15 mouse cellular contexts compared by ENCODE assay signal in genomic region chr15:8030643-8031042, GRCm38 (mm10).
DNase-seq lines count a peak whose midpoint lies in the region; ATAC-seq and TF ChIP-seq lines count a peak whose summit lies in the region.
"Had no signal": no experiment of that assay in that cellular context is flagged by ENCODE, and none has a peak within 500 bp of the region (broad histone marks: within the 10 kb centered on the region; RNA-seq: fewer than 3 reads in every experiment).

No protein-coding gene starts in this region.

- 89% methylated on average over 3 of the region's 3 CpGs for WGBS in liver, embryonic 11.5 days

- H3K36me3 ChIP-seq in liver, embryonic 11.5 days (ENCODE audit: control insufficient read depth, insufficient read depth, low read length) = no peaks in the 10 kb centered on the region
- H3K36me3 ChIP-seq: embryonic facial prominence, embryonic 15.5 days; lung, embryonic 15.5 days had no signal

- peak overlapping the region; percentile 52; the same call in 1 of the 2 replicates for H3K27ac ChIP-seq in layer of hippocampus, adult 2 months
- H3K27ac ChIP-seq in liver, embryonic 11.5 days (ENCODE audit: low read depth, low read length) = no peak overlapping the region
- H3K27ac ChIP-seq: lung, embryonic 15.5 days; midbrain, embryonic 12.5 days; neural tube, embryonic 13.5 days; stomach, postnatal 0 days had no signal

- H3K4me2 ChIP-seq in liver, embryonic 11.5 days = no peak overlapping the region
- H3K4me2 ChIP-seq: embryonic facial prominence, embryonic 15.5 days; lung, embryonic 15.5 days; midbrain, embryonic 12.5 days; neural tube, embryonic 13.5 days had no signal

- intact Hi-C loops in left cerebral cortex, postnatal 4 days (cut with DNase I) = no loop called here

- no peak overlapping the region for H3K9ac ChIP-seq in liver, embryonic 11.5 days (ENCODE audit: low read depth, low read length)
- H3K9ac ChIP-seq: embryonic facial prominence, embryonic 15.5 days; lung, embryonic 15.5 days; midbrain, embryonic 12.5 days; neural tube, embryonic 13.5 days had no signal

- no peak overlapping the region for H3K4me3 ChIP-seq in layer of hippocampus, adult 2 months
- H3K4me3 ChIP-seq in liver, embryonic 11.5 days (ENCODE audit: low read depth, low read length) = no peak overlapping the region
- H3K4me3 ChIP-seq: embryonic facial prominence, embryonic 15.5 days; lung, embryonic 15.5 days; midbrain, embryonic 12.5 days; neural tube, embryonic 13.5 days had no signal

- no peak for TF ChIP-seq CTCF in layer of hippocampus, adult 2 months (conservative IDR thresholded peaks at IDR 0.05)

- H3K27me3 ChIP-seq in liver, embryonic 11.5 days (replicated peaks; ENCODE audit: control insufficient read depth, insufficient read depth, low read length) = no peaks in the 10 kb centered on the region
- H3K27me3 ChIP-seq: embryonic facial prominence, embryonic 15.5 days; lung, embryonic 15.5 days; midbrain, embryonic 12.5 days; neural tube, embryonic 13.5 days had no signal

- no peaks in the 10 kb centered on the region for H3K4me1 ChIP-seq in liver, embryonic 11.5 days (replicated peaks; ENCODE audit: control insufficient read depth, insufficient read depth, low read length)
- H3K4me1 ChIP-seq: embryonic facial prominence, embryonic 15.5 days; lung, embryonic 15.5 days; midbrain, embryonic 12.5 days; neural tube, embryonic 13.5 days had no signal

- no peaks in the 10 kb centered on the region for H3K9me3 ChIP-seq in liver, embryonic 11.5 days (ENCODE audit: control insufficient read depth, low read length)
- H3K9me3 ChIP-seq: embryonic facial prominence, embryonic 15.5 days; lung, embryonic 15.5 days; midbrain, embryonic 12.5 days; neural tube, embryonic 13.5 days had no signal

- DNase-seq in cerebellum, adult 9-10 months = peak; percentile 12
- no peak for DNase-seq in cerebellum, adult 9-11 months
- DNase-seq in Muller cell, postnatal 12 days (ENCODE audit: inconsistent ontology term) = peak; percentile 17
- peak; percentile 58 to 68 for DNase-seq in layer of hippocampus, adult 2 months (ENCODE audit: low spot score in 2 of 2)
- DNase-seq in left cerebral cortex, postnatal 4 days = peak; percentile 20
- DNase-seq in adipocyte (ENCODE audit: low spot score) = no peak
- no peak for DNase-seq in liver, embryonic 11.5 days (ENCODE audit: low spot score)
- DNase-seq in thymus, postnatal 14 days = no peak
- DNase-seq: heart, postnatal 14 days had no signal

- ATAC-seq in liver, embryonic 11.5 days (replicated peaks; ENCODE audit: low FRiP score) = no peak
- ATAC-seq: intestine, postnatal 0 days had no signal

Comparison
In these comparisons a context has a peak if more than half of its experiments do, and no peak if none do; other contexts are left out.
1. DNase-seq: peak in cerebellum, adult 9-10 months (single experiment), Muller cell, postnatal 12 days (single experiment), layer of hippocampus, adult 2 months (2 of 2) and left cerebral cortex, postnatal 4 days (single experiment); none in cerebellum, adult 9-11 months (single experiment), adipocyte (single experiment), liver, embryonic 11.5 days (single experiment) and thymus, postnatal 14 days (single experiment).